Mouse (Mus musculus) liver, embryonic 15.5 days (tissue): Measurements from ENCODE around the gene Cftr. TPM values are rescaled to one million over a fixed set of nuclear protein-coding genes. Genes with fewer than 3 reads are reported as not detected.

Source experiments
- ATAC-seq: fragments of 200-750 bp; cut with Nextera tagmentation; 2 replicates; pipeline ENCODE4 v1.8.0; 2017; ENCODE audit warnings: moderate number of reproducible peaks, mild to moderate bottlenecking, moderate library complexity; ENCODE audit not compliant: insufficient read depth
- H3K27ac ChIP-seq: fragments of 300-500 bp; sonication (generic); replicated peaks from 2 replicates; pipeline ENCODE4 v1.5.1; 2015; ENCODE audit warnings: mild to moderate bottlenecking, inconsistent platforms
- H3K27me3 ChIP-seq: fragments of 300-500 bp; sonication (generic); 2 replicates; pipeline ENCODE4 v1.6.1; 2015; ENCODE audit warnings: mild to moderate bottlenecking, inconsistent platforms
- H3K36me3 ChIP-seq: fragments of 300-500 bp; sonication (generic); replicated peaks from 2 replicates; pipeline ENCODE4 v1.6.1; 2015; ENCODE audit warnings: moderate library complexity, mild to moderate bottlenecking, inconsistent platforms
- H3K4me1 ChIP-seq: fragments of 300-500 bp; sonication (generic); replicated peaks from 2 replicates; pipeline ENCODE4 v1.6.1; 2015; ENCODE audit warnings: inconsistent platforms
- H3K4me2 ChIP-seq: fragments of 300-500 bp; sonication (generic); 2 replicates; pipeline ENCODE4 v1.6.1; 2015; ENCODE audit warnings: moderate library complexity, mild to moderate bottlenecking, inconsistent platforms
- H3K4me3 ChIP-seq: fragments of 300-500 bp; sonication (generic); replicated peaks from 2 replicates; pipeline ENCODE4 v1.5.1; 2015; ENCODE audit warnings: mild to moderate bottlenecking, inconsistent platforms
- H3K9ac ChIP-seq: fragments of 300-500 bp; sonication (generic); 2 replicates; pipeline ENCODE4 v1.6.1; 2015; ENCODE audit warnings: moderate library complexity, mild to moderate bottlenecking, inconsistent platforms
- H3K9me3 ChIP-seq: fragments of 300-500 bp; sonication (generic); replicated peaks from 2 replicates; pipeline ENCODE4 v1.6.1; 2016; ENCODE audit warnings: inconsistent platforms
- WGBS: fragments of 180-500 bp; shearing (Covaris S2); methylation state at CpG from one replicate; pipeline ENCODE4 v1.1.7; 2015; ENCODE audit warnings: mixed read lengths; ENCODE audit not compliant: insufficient replicate concordance; 5-methylcytosine and 5-hydroxymethylcytosine counted together
- polyA plus RNA-seq: library from polyadenylated mRNA; unstranded; fragments of >200 nt; fragmentation: Nextera tagmentation; extraction: Ambion mirVana; gene quantifications from 2 replicates; pipeline ENCODE4 v1.2.1, GENCODE M21; 2015

The Cftr gene
- polyA plus RNA-seq, 1 experiment from 2014 or later: 0.09 TPM

GRCm38 (mm10) chr6:18225157-18225556 lies 54.7 kb downstream of the Cftr start:
- no peaks in the 10 kb centered on the region for H3K27me3 ChIP-seq
- WGBS: 23% methylated on average over 3 of the region's 3 CpGs
- no peak overlapping the region for H3K4me3 ChIP-seq
- no peak overlapping the region for H3K27ac ChIP-seq
- no peak overlapping the region for H3K9ac ChIP-seq
- H3K4me1 ChIP-seq: no peaks in the 10 kb centered on the region
- no peak for ATAC-seq
- no peak overlapping the region for H3K4me2 ChIP-seq
- no peaks in the 10 kb centered on the region for H3K36me3 ChIP-seq
- H3K9me3 ChIP-seq: no peaks in the 10 kb centered on the region

GRCm38 (mm10) chr6:18246495-18246894 lies 76.0 kb downstream of the Cftr start:
- no peaks in the 10 kb centered on the region for H3K36me3 ChIP-seq
- ATAC-seq: no peak
- H3K4me3 ChIP-seq: no peak overlapping the region
- no peaks in the 10 kb centered on the region for H3K9me3 ChIP-seq
- no peaks in the 10 kb centered on the region for H3K4me1 ChIP-seq
- H3K27me3 ChIP-seq: no peaks in the 10 kb centered on the region
- 25% methylated on average over 1 of the region's 1 CpGs for WGBS
- H3K9ac ChIP-seq: no peak overlapping the region
- H3K4me2 ChIP-seq: no peak overlapping the region
- no peak overlapping the region for H3K27ac ChIP-seq

GRCm38 (mm10) chr6:18247891-18248463 lies 77.5 kb downstream of the Cftr start:
- no peaks in the 10 kb centered on the region for H3K36me3 ChIP-seq
- no peak for ATAC-seq
- H3K4me3 ChIP-seq: no peak overlapping the region
- H3K4me2 ChIP-seq: no peak overlapping the region
- no peak overlapping the region for H3K9ac ChIP-seq
- H3K4me1 ChIP-seq: no peaks in the 10 kb centered on the region
- H3K9me3 ChIP-seq: no peaks in the 10 kb centered on the region
- WGBS: 41% methylated on average over 2 of the region's 2 CpGs
- no peak overlapping the region for H3K27ac ChIP-seq
- no peaks in the 10 kb centered on the region for H3K27me3 ChIP-seq

GRCm38 (mm10) chr6:18248464-18248863 lies 78.0 kb downstream of the Cftr start:
- ATAC-seq: no peak
- 39% methylated on average over 4 of the region's 4 CpGs for WGBS
- no peak overlapping the region for H3K9ac ChIP-seq

DNA sequence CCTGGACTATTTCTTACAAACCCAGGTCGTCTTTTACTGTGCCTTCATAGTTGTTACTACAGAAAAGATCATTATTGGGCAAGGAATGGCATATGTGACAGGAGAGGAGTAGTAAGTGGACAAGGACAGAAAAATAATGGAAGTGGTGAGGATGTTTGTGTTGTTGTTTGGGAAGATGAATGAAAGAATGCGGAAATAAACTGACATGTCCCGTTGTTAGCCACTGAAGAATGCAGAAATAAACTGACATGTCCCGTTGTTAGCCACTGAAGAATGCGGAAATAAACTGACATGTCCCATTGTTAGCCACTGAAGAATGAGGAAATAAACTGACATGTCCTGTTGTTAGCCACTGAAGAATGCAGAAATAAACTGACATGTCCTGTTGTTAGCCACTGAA lies 84.1 kb downstream of the Cftr start:
- Histone ChIP-seq H3K4me3 (no peak overlapping the region), H3K9ac (no peak overlapping the region), H3K27me3 (no peaks in the 10 kb centered on the region), H3K4me2 (no peak overlapping the region), H3K4me1 (no peaks in the 10 kb centered on the region), H3K27ac (no peak overlapping the region), H3K36me3 (no peaks in the 10 kb centered on the region), H3K9me3 (no peaks in the 10 kb centered on the region)
- 36% methylated on average over 5 of the region's 5 CpGs for WGBS
- no peak for ATAC-seq

More at GRCm38 (mm10) chr6:18248464-18248863, 78.0 kb downstream of the Cftr start:
- Histone ChIP-seq H3K4me1 (no peaks in the 10 kb centered on the region), H3K27me3 (no peaks in the 10 kb centered on the region), H3K36me3 (no peaks in the 10 kb centered on the region), H3K9me3 (no peaks in the 10 kb centered on the region), H3K27ac (no peak overlapping the region), H3K4me3 (no peak overlapping the region), H3K4me2 (no peak overlapping the region)

- WGBS: 27% methylated on average over 1 of the region's 1 CpGs
- Histone ChIP-seq H3K4me2 (no peak overlapping the region), H3K4me3 (no peak overlapping the region), H3K36me3 (no peaks in the 10 kb centered on the region), H3K27me3 (no peaks in the 10 kb centered on the region), H3K27ac (no peak overlapping the region), H3K9me3 (no peaks in the 10 kb centered on the region), H3K4me1 (no peaks in the 10 kb centered on the region), H3K9ac (no peak overlapping the region)
- no peak for ATAC-seq
These were observed 100.5 kb downstream of the Cftr start for GRCm38 (mm10) chr6:18270983-18271382.

DNA sequence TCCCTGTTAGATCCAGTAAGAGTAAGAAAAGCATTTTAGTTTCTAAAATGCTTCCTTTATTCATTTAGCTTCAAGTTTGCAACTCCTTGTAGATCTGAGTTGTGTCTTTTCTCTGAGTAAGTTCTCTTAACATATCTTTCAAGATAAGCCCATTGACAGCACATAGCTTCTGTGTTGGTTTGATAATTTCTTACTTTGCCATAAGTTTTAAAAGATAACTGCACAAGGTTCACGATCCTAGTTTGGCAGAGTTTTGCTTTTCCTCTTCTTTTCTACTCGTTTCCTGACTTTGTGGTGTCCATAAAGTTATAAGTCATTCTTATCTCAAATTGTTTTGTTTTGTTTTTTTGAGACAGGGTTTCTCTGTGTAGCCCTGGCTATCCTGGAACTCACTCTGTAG lies 130.3 kb downstream of the Cftr start:
- no peaks in the 10 kb centered on the region for H3K36me3 ChIP-seq
- no peak overlapping the region for H3K27ac ChIP-seq
- no peaks in the 10 kb centered on the region for H3K27me3 ChIP-seq
- ATAC-seq: peak; percentile 73
- no peaks in the 10 kb centered on the region for H3K4me1 ChIP-seq
- peak overlapping the region; percentile 13; the same call in 1 of the 2 replicates for H3K4me2 ChIP-seq
- no peak overlapping the region for H3K4me3 ChIP-seq
- no peaks in the 10 kb centered on the region for H3K9me3 ChIP-seq
- H3K9ac ChIP-seq: no peak overlapping the region
- 8% methylated on average over 2 of the region's 2 CpGs for WGBS

- Histone ChIP-seq H3K36me3 (no peaks in the 10 kb centered on the region), H3K9ac (no peak overlapping the region), H3K9me3 (no peaks in the 10 kb centered on the region), H3K27ac (no peak overlapping the region), H3K4me3 (no peak overlapping the region), H3K27me3 (no peaks in the 10 kb centered on the region), H3K4me1 (no peaks in the 10 kb centered on the region), H3K4me2 (no peak overlapping the region)
- WGBS: 53% methylated on average over 5 of the region's 5 CpGs
- no peak for ATAC-seq
These were observed 131.6 kb downstream of the Cftr start for GRCm38 (mm10) chr6:18302105-18302504.

DNA sequence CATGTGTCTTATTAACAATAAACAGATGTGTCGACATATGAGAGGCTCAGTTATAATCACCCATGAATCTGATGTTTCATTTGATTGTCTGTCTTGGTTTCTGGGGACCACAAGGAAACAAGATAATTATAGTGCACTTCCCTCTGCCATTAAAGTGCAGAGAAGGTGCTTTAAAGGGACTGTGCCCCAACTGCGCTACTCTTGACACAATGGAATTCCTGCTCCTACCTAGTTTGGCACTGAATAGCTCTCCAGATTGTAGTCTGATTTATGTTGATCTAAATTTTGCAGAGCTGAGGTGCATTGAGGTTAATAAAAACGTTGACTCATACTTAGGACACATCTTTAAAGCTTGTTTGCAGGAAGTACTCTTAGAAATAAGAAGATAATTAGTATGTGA lies 132.7 kb downstream of the Cftr start:
- H3K9me3 ChIP-seq: no peaks in the 10 kb centered on the region
- H3K4me1 ChIP-seq: no peaks in the 10 kb centered on the region
- no peak overlapping the region for H3K9ac ChIP-seq
- no peak overlapping the region for H3K4me2 ChIP-seq
- ATAC-seq: no peak
- no peaks in the 10 kb centered on the region for H3K36me3 ChIP-seq
- no peak overlapping the region for H3K4me3 ChIP-seq
- H3K27me3 ChIP-seq: no peaks in the 10 kb centered on the region
- no peak overlapping the region for H3K27ac ChIP-seq
- 41% methylated on average over 3 of the region's 3 CpGs for WGBS

DNA sequence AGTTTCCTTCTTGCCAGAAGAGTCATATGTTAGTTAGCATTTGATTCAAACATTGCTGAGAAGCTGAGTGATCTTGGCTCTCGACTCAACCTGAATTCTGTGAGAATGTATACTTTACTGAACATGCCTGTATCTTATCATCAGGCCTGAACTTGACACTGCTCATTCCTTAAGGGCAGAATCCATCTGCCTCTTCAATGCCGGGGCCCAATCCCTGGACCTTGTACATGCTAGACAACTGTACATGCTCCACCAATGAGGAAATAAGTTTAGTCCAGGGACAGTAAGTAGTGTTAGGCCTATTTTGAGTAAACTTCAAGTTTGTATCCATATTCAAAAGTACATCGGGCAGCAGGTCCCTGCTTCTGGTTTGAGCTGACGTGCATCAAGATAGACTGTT lies 134.6 kb downstream of the Cftr start:
- ATAC-seq: no peak
- no peak overlapping the region for H3K4me2 ChIP-seq
- H3K36me3 ChIP-seq: no peaks in the 10 kb centered on the region
- H3K27me3 ChIP-seq: no peaks in the 10 kb centered on the region
- no peak overlapping the region for H3K27ac ChIP-seq
- no peaks in the 10 kb centered on the region for H3K4me1 ChIP-seq
- WGBS: 61% methylated on average over 4 of the region's 4 CpGs
- H3K9ac ChIP-seq: no peak overlapping the region
- H3K4me3 ChIP-seq: no peak overlapping the region
- no peaks in the 10 kb centered on the region for H3K9me3 ChIP-seq

DNA sequence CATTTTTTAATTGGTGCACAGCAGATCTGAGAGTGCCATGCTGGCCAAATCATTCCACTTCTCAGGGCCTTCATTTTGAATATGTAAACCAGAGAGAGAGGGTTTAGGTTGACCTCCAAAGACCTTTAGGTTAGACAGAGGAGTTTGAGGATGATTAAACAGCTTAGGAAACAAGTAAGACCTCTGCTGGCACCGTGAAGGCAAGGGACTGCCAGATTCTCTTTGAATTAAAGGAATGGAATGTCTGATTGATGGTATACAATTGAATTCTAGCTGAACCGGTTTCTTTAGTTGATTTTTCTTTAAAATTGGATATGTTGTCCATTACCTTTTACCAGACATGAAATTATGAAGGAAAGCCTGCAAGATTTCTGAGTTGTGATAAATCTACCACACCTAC lies 140.5 kb downstream of the Cftr start:
- H3K27ac ChIP-seq: no peak overlapping the region
- WGBS: 33% methylated on average over 2 of the region's 2 CpGs
- H3K4me3 ChIP-seq: no peak overlapping the region

DNA sequence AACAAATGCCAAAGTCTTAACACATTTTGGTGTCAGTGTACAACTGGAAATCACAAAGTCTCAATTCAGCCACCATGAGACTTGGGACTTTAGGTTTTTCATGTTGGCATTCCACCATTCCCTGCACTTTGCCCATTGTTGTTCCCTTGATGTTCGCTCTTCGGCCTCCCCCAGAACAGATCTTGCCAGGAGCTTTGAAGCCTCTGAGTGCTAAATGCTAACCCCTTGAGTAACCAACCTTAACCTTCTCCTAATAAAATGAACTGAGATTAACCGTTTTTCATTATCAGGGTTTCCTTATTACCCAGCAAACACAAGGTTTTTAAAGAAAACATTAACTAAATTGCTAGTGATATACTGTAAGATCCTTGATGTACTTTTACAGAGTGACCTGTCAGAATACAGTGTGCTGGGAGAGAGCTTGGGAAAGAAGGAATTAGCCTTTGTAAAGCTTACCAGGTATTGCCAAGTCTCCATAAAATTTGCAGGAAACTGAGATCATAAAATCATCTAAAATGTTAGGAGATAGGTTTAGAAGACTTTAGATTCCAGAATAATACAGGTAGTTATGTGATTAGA lies 144.0 kb downstream of the Cftr start:
- no peaks in the 10 kb centered on the region for H3K27me3 ChIP-seq
- H3K9me3 ChIP-seq: no peaks in the 10 kb centered on the region
- no peak overlapping the region for H3K4me2 ChIP-seq
- ATAC-seq: no peak
- H3K9ac ChIP-seq: no peak overlapping the region
- no peaks in the 10 kb centered on the region for H3K4me1 ChIP-seq
- no peak overlapping the region for H3K27ac ChIP-seq
- WGBS: 64% methylated on average over 3 of the region's 3 CpGs
- H3K4me3 ChIP-seq: no peak overlapping the region
- no peaks in the 10 kb centered on the region for H3K36me3 ChIP-seq

More for the DNA sequence above, 140.5 kb downstream of the Cftr start:
- H3K36me3 ChIP-seq: no peaks in the 10 kb centered on the region
- H3K9ac ChIP-seq: no peak overlapping the region
- H3K4me2 ChIP-seq: no peak overlapping the region
- no peaks in the 10 kb centered on the region for H3K4me1 ChIP-seq
- no peaks in the 10 kb centered on the region for H3K27me3 ChIP-seq
- ATAC-seq: no peak
- H3K9me3 ChIP-seq: no peaks in the 10 kb centered on the region
